Mouse (Mus musculus): Measurements from ENCODE around the gene Ckm. TPM values are rescaled to one million over a fixed set of nuclear protein-coding genes. Genes with fewer than 3 reads are reported as not detected.

Ckm gene
- polyA plus RNA-seq, 1 experiment from 2014 or later, result not detected

DNA sequence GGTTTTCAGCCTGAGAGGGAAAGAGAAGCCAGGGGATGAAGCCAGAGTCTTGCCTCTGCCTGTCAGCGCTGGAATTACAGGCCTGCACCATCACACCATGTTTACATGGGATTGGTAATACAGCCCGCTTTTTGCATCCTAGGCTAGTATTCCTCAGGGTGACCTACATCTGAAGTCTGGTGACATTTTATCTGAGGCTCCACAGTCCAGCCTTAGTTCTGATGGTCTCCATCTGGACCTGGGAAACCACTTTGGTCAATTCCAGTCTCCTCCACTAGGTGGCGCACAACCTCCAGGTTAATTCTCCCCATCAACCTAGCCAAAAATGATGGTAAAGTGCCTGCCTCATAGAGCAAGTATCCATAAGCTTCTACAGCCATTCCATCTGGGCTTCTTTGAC, 38.8 kb downstream of the Ckm start:
- Histone ChIP-seq H3K27me3 (replicated peaks) (no peaks in the 10 kb centered on the region), H3K4me1 (no peaks in the 10 kb centered on the region), H3K9ac (no peak overlapping the region), H3K4me3 (no peak overlapping the region), H3K27ac (no peak overlapping the region), H3K9me3 (no peaks in the 10 kb centered on the region), H3K4me2 (no peak overlapping the region), H3K36me3 (replicated peaks) (peaks cover 31% of the 10 kb centered on the region)
- ATAC-seq (replicated peaks), result peak; percentile 46; the same call in 1 of the 2 replicates
- 36% methylated on average over 3 of the region's 3 CpGs for WGBS

DNA sequence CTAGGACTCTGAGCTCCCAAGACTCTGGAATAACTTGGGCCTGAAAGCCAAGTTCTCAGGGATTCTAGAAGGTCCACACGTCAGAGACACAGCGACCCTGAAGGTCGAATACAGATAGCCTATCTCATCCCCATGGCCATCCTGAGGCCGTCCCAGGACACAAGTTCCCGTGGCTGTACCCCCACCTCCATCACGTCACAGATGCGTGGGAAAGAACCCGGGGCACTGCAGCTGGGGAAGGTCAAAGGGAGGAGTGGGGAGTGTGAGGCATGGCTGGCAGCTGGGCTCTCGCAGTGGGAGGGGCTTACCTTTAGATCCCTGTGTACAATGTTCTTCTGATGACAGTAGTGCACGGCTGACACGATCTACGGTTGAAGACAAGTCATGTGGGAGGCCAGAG, 40.2 kb downstream of the Ckm start:
- no peak overlapping the region for H3K9ac ChIP-seq
- H3K36me3 ChIP-seq (replicated peaks), result peaks cover 35% of the 10 kb centered on the region
- 91% methylated on average over 12 of the region's 12 CpGs for WGBS
- no peaks in the 10 kb centered on the region for H3K27me3 ChIP-seq (replicated peaks)
- H3K4me2 ChIP-seq, result no peak overlapping the region
- no peak for ATAC-seq (replicated peaks)
- no peaks in the 10 kb centered on the region for H3K4me1 ChIP-seq
- no peak overlapping the region for H3K27ac ChIP-seq
- H3K9me3 ChIP-seq, result no peaks in the 10 kb centered on the region
- H3K4me3 ChIP-seq, result no peak overlapping the region

- H3K9ac ChIP-seq, result no peak overlapping the region
- no peaks in the 10 kb centered on the region for H3K4me1 ChIP-seq
- no peak overlapping the region for H3K4me2 ChIP-seq
- no peak for ATAC-seq (replicated peaks)
- 88% methylated on average over 16 of the region's 16 CpGs for WGBS
- H3K9me3 ChIP-seq, result no peaks in the 10 kb centered on the region
- no peaks in the 10 kb centered on the region for H3K27me3 ChIP-seq (replicated peaks)
- H3K27ac ChIP-seq, result no peak overlapping the region
- peaks cover 23% of the 10 kb centered on the region for H3K36me3 ChIP-seq (replicated peaks)
- H3K4me3 ChIP-seq, result no peak overlapping the region
Observed at GRCm38 (mm10) chr7:19447689-19448088, 43.1 kb downstream of the Ckm start.

DNA sequence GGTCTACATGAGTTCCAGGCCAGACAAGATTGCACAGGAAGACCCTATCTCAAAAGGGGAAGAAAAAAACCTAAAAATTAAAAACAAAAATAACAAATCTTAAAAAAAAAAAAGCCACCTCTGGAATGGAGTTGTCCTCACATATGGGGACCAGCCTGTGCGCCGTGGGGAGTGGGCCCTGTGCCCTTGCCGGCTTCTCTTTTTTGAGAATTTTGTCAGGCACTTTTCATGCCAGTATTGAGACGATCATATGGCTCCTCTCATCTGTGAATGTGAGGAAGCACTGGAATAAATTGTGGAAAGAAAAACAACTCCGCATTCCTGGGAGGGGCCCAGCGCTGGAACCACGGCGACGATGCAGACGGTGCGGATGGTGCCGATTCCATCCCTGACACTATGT, 44.6 kb downstream of the Ckm start:
- H3K27ac ChIP-seq, result no peak overlapping the region
- H3K36me3 ChIP-seq (replicated peaks), result peaks cover 23% of the 10 kb centered on the region

DNA sequence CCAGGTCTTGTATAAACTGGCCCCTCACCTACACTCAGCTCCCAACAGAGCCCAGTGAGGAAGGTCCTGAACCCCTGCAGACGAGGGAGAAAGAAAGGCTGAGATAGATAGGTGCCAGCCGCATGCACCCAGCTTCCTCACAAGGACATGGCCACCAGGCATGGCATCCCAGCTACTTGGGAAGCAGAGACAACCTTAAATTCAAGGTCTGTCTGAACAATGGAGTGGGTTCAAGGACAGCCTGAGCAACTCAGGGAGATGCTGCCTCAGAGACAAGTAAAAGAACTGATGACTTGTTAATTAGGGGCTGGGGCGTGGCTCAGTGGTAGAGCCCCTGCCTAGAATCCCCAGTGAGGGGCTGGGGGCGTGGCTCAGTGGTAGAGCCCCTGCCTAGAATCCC, 50.6 kb downstream of the Ckm start:
- H3K27ac ChIP-seq, result no peak overlapping the region
- ATAC-seq (replicated peaks), result no peak
- no peak overlapping the region for H3K4me2 ChIP-seq
- H3K9ac ChIP-seq, result no peak overlapping the region
- no peaks in the 10 kb centered on the region for H3K27me3 ChIP-seq (replicated peaks)
- H3K36me3 ChIP-seq (replicated peaks), result peaks cover 9% of the 10 kb centered on the region
- no peaks in the 10 kb centered on the region for H3K9me3 ChIP-seq
- WGBS, result 95% methylated on average over 4 of the region's 4 CpGs
- H3K4me1 ChIP-seq, result peaks cover 27% of the 10 kb centered on the region
- H3K4me3 ChIP-seq, result no peak overlapping the region

More for the DNA sequence above, 44.6 kb downstream of the Ckm start:
- 87% methylated on average over 12 of the region's 12 CpGs for WGBS
- Histone ChIP-seq H3K4me2 (no peak overlapping the region), H3K4me1 (no peaks in the 10 kb centered on the region), H3K4me3 (no peak overlapping the region), H3K9ac (no peak overlapping the region), H3K9me3 (no peaks in the 10 kb centered on the region), H3K27me3 (replicated peaks) (no peaks in the 10 kb centered on the region)
- no peak for ATAC-seq (replicated peaks)

DNA sequence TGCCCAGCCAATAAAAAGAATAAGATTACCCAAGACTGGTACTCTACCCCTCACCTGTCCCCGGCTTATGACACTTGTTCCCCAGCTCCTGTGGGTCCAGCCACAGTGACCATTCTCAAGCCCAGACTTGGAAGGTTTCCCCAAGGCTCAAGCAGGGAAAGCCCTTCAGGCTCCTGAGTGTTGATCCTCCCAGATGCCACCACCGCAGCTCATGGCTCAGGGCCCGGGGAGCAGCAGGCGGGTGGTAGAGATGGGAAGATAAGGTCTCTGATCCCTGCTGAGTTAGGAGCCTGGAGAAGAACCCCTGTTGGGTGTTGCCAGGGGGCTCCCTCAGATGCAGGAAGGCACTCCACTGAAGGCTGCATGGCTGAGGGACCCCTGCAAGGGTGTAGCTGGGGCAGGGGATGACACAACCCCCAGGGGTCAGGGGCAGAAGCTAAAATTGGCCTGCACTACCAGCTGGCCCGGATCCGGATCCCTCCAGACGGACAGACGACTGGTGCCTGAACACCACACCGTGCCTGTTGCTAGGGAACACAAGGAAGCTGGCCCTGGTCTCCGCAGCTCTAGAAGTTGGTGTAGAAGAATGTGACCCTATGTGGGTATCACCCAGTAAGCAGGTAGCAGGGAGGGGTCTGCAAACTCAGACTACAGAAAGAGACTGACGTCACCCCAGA, 51.4 kb downstream of the Ckm start:
- Histone ChIP-seq H3K36me3 (replicated peaks) (peaks cover 8% of the 10 kb centered on the region), H3K4me2 (peak overlapping the region; percentile 65; the same call in 1 of the 2 replicates), H3K9me3 (no peaks in the 10 kb centered on the region), H3K4me3 (no peak overlapping the region), H3K27me3 (replicated peaks) (no peaks in the 10 kb centered on the region), H3K4me1 (peaks cover 27% of the 10 kb centered on the region), H3K9ac (no peak overlapping the region), H3K27ac (no peak overlapping the region)
- no peak for ATAC-seq (replicated peaks)
- 59% methylated on average over 11 of the region's 11 CpGs for WGBS

DNA sequence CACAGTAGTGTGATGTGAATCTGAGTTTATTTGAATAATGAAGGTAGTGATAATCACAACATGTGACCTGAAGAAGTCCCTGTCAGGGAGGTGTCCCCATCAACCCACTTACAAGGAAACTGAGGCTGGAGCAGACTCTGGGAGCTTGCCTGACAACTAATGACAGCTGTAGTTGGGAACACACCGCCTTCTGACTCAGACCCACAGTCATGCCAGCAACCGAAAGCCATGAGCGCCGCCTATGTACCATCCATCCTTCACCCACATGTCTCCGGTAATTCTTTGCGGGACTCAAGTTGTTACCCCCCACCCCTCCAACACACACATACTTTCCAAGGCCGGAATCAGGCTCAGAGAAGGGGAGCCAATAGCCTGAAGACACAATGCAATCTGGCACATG, 52.1 kb downstream of the Ckm start:
- Histone ChIP-seq H3K4me1 (peaks cover 27% of the 10 kb centered on the region), H3K27me3 (replicated peaks) (no peaks in the 10 kb centered on the region), H3K36me3 (replicated peaks) (0 out of 2 replicates have a peak, but pooled peaks cover 3% of the 10 kb centered on the region), H3K9me3 (no peaks in the 10 kb centered on the region), H3K27ac (no peak overlapping the region), H3K9ac (no peak overlapping the region), H3K4me3 (no peak overlapping the region; the same call in 1 of the 2 replicates), H3K4me2 (peak overlapping the region; percentile 65)
- ATAC-seq (replicated peaks), result no peak
- 93% methylated on average over 7 of the region's 7 CpGs for WGBS

DNA sequence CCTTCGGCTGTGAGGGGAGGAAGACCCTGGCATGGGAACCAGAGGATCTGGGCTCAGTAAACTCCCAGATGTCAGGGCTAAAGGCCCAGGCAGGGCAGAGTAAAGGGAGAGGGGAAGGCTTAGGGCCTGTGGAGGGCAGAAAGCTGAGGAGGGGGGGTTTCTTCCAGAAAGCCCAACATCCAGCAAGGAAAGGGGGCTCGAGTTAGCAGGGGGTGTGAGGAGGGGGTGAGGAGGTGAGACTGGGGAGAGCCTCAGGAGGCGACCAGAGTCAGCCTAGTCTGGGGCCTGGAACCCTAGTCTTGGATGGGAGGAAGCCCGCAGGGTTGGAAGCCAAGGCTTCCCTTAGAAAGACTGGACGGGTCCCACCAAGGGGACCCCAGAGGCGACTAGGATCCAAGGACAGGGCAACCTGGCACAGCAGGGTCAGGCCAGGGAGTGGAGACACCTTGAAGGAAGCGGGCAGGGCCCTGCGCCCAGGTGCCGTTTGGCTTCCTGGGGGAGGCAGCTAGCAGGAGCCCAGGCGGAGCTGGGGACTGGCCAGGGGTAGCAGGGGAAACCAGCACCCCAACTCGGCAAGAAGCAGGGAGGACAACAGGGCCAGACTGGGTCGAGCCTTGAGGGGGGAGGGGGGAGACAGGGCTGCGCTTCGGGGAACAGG, 53.0 kb downstream of the Ckm start:
- peak overlapping the region; percentile 82 for H3K9ac ChIP-seq
- no peaks in the 10 kb centered on the region for H3K9me3 ChIP-seq
- H3K27ac ChIP-seq, result peak overlapping the region; percentile 76
- H3K36me3 ChIP-seq (replicated peaks), result 0 out of 2 replicates have a peak, but pooled peaks cover 3% of the 10 kb centered on the region
- ATAC-seq (replicated peaks), result peak; percentile 49
- no peaks in the 10 kb centered on the region for H3K27me3 ChIP-seq (replicated peaks)
- 10% methylated on average over 14 of the region's 14 CpGs for WGBS
- peaks cover 27% of the 10 kb centered on the region for H3K4me1 ChIP-seq
- peak overlapping the region; percentile 91 for H3K4me3 ChIP-seq
- H3K4me2 ChIP-seq, result peak overlapping the region; percentile 65

DNA sequence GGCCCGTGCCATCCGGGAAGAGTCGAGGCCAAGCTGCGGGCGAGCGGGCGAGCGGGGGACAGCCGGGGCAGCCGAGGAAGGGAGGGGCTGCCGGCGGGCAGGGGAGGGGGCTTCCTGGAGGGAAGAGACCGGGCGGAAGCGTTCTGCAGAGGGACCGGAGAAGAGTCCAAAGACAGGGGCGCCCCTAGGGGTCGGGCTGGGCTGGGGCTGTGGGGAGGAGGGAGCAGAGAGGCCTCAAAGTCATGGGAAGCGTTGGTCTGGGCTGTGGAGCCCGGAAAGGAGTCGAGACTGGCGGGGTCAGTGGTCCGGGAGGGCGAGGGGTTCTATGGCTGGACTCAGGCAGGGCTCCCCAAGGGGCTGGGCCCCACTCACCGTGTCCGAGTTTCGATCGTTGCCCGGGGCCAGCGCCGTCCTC, 53.5 kb downstream of the Ckm start:
- Histone ChIP-seq H3K4me2 (peak overlapping the region; percentile 65), H3K9me3 (no peaks in the 10 kb centered on the region), H3K4me3 (peak overlapping the region; percentile 91), H3K4me1 (peaks cover 27% of the 10 kb centered on the region), H3K36me3 (replicated peaks) (0 out of 2 replicates have a peak, but pooled peaks cover 3% of the 10 kb centered on the region), H3K9ac (peak overlapping the region; percentile 82), H3K27ac (peak overlapping the region; percentile 76), H3K27me3 (replicated peaks) (no peaks in the 10 kb centered on the region)
- under 1% methylated on average over 31 of the region's 31 CpGs for WGBS
- ATAC-seq (replicated peaks), result peak; percentile 80

- Histone ChIP-seq H3K27me3 (replicated peaks) (no peaks in the 10 kb centered on the region), H3K4me1 (peaks cover 27% of the 10 kb centered on the region), H3K36me3 (replicated peaks) (0 out of 2 replicates have a peak, but pooled peaks cover 3% of the 10 kb centered on the region), H3K27ac (peak within 1 kb of the TSS; percentile 76), H3K4me3 (peak within 1 kb of the TSS; percentile 91), H3K9me3 (no peaks in the 10 kb centered on the region), H3K4me2 (peak within 1 kb of the TSS; percentile 65), H3K9ac (peak within 1 kb of the TSS; percentile 82)
- peak; percentile 86 for ATAC-seq (replicated peaks)
- 1% methylated on average over 29 of the region's 42 CpGs for WGBS
Observed at GRCm38 (mm10) chr7:19458591-19459111, 54.1 kb downstream of the Ckm start, which contains the start of gene Mark4. Mark4 (minus strand) TSS chr7:19458821.

- no peak for ATAC-seq (replicated peaks)
- peak overlapping the region; percentile 91 for H3K4me3 ChIP-seq
- peak overlapping the region; percentile 82 for H3K9ac ChIP-seq
- H3K27ac ChIP-seq, result peak overlapping the region; percentile 76
- H3K4me1 ChIP-seq, result peaks cover 27% of the 10 kb centered on the region
- H3K9me3 ChIP-seq, result no peaks in the 10 kb centered on the region
- WGBS, result 21% methylated on average over 6 of the region's 6 CpGs
- no peaks in the 10 kb centered on the region for H3K27me3 ChIP-seq (replicated peaks)
- H3K36me3 ChIP-seq (replicated peaks), result 0 out of 2 replicates have a peak, but pooled peaks cover 3% of the 10 kb centered on the region
- H3K4me2 ChIP-seq, result peak overlapping the region; percentile 65
Observed at GRCm38 (mm10) chr7:19459144-19459870, 54.7 kb downstream of the Ckm start.

DNA sequence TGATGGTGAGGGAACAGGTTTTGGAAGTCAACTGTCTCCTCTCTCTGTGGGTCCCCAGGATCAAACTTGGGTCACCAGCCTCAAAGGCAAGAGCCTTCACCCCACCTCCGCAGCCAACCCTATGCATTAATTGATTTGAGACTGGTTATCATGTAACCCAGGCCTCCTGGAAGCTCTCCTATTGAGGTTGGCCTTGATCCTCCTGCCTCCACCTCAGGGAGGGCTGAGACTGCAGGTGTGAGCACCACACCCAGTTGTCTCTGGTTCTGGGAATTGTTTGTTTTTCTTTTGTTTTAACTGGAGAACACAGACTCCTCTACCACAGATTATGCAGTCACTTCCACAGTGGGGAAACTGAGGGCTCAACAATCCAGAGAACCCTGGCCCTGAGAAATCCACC, 55.9 kb downstream of the Ckm start:
- 63% methylated on average over 1 of the region's 1 CpGs for WGBS
- Histone ChIP-seq H3K36me3 (replicated peaks) (0 out of 2 replicates have a peak, but pooled peaks cover 3% of the 10 kb centered on the region), H3K4me2 (no peak overlapping the region), H3K27ac (no peak overlapping the region), H3K4me3 (no peak overlapping the region), H3K9ac (no peak overlapping the region), H3K27me3 (replicated peaks) (peaks cover 11% of the 10 kb centered on the region), H3K9me3 (no peaks in the 10 kb centered on the region), H3K4me1 (peaks cover 33% of the 10 kb centered on the region)
- no peak for ATAC-seq (replicated peaks)

Measured in midbrain, embryonic 15.5 days (tissue).